ENCODE assay signal across 9 mouse cellular contexts in the genomic region with DNA sequence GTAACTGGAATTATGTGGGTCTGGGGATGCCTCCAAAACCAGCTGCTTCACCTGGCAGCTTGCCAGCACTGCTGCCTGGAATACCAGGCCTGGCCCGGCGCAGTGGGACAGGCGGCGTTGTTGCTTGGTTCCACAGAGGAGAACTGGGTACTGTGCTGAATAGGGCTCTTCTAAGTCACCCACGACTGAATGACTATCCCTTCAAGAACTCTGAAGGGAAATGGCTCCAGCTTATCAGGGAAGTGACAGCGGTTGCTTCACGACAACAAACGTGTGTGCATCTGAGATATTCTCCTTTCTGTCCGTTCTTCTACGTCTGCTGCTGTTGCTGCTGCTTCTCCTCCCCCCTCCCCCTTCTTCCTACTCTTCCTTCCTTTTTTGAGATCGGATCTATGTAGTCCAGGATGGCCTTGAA. TPM values are rescaled to one million over a fixed set of nuclear protein-coding genes. Genes with fewer than 3 reads are reported as not detected.
A peak's percentile ranks its signal among the peaks of the same experiment; 100 is the strongest.
DNase-seq lines count a peak whose midpoint lies in the region; ATAC-seq lines count a peak whose summit lies in the region.
"Had no signal": no experiment of that assay in that cellular context is flagged by ENCODE, and none has a peak within 500 bp of the region (broad histone marks: within the 10 kb centered on the region; RNA-seq: fewer than 3 reads in every experiment).

No protein-coding gene starts in this region.

- no peaks in the 10 kb centered on the region for H3K27me3 ChIP-seq in heart, embryonic 10.5 days (ENCODE audit: insufficient read depth, poor library complexity, severe bottlenecking)
- H3K27me3 ChIP-seq in forebrain, embryonic 12.5 days: no peaks in the 10 kb centered on the region
- no peaks in the 10 kb centered on the region for H3K27me3 ChIP-seq in liver, embryonic 16.5 days (ENCODE audit: control insufficient read depth, insufficient read depth, low read depth, low read length)
- H3K27me3 ChIP-seq: limb, embryonic 13.5 days had no signal

- no peak overlapping the region for H3K4me2 ChIP-seq in forebrain, embryonic 12.5 days
- H3K4me2 ChIP-seq in liver, embryonic 16.5 days (ENCODE audit: low read depth, low read length): peak overlapping the region; percentile 28
- H3K4me2 ChIP-seq: limb, embryonic 13.5 days had no signal

- H3K9ac ChIP-seq in forebrain, embryonic 12.5 days: no peak overlapping the region
- peak overlapping the region; percentile 50 for H3K9ac ChIP-seq in liver, embryonic 16.5 days (ENCODE audit: low read depth, low read length)
- H3K9ac ChIP-seq: limb, embryonic 13.5 days had no signal

- peak; percentile 81 for DNase-seq in heart, embryonic 10.5 days (ENCODE audit: low spot score)
- DNase-seq in heart, postnatal 25 days (ENCODE audit: low spot score): no peak
- peak; percentile 79 to 80 for DNase-seq in right cerebral cortex, postnatal 10 days (ENCODE audit: low spot score in 2 of 2)
- DNase-seq in right cerebral cortex, postnatal 25 days: no peak
- no peak for DNase-seq in thymus, postnatal 14 days
- no peak for DNase-seq in natural killer cell, adult 2 months (ENCODE audit: low spot score in 2 of 2)

- intact Hi-C loops in heart, postnatal 25 days (cut with DNase I): no loop called here

- peaks cover 11% of the 10 kb centered on the region for H3K4me1 ChIP-seq in heart, embryonic 10.5 days
- H3K4me1 ChIP-seq in forebrain, embryonic 12.5 days: peaks cover 7% of the 10 kb centered on the region; the same call in 1 of the 2 replicates
- H3K4me1 ChIP-seq in liver, embryonic 16.5 days (ENCODE audit: control insufficient read depth, low read depth, low read length): peaks cover 15% of the 10 kb centered on the region

- no peaks in the 10 kb centered on the region for H3K9me3 ChIP-seq in heart, embryonic 10.5 days
- H3K9me3 ChIP-seq in forebrain, embryonic 12.5 days: no peaks in the 10 kb centered on the region
- H3K9me3 ChIP-seq in liver, embryonic 16.5 days (replicated peaks; ENCODE audit: control insufficient read depth, low read length): no peaks in the 10 kb centered on the region
- H3K9me3 ChIP-seq: limb, embryonic 13.5 days had no signal

- H3K36me3 ChIP-seq in heart, embryonic 10.5 days: peaks cover 52% of the 10 kb centered on the region
- peaks cover 69% of the 10 kb centered on the region for H3K36me3 ChIP-seq in forebrain, embryonic 12.5 days (replicated peaks)
- H3K36me3 ChIP-seq in liver, embryonic 16.5 days (ENCODE audit: control insufficient read depth, insufficient read depth): no peaks in the 10 kb centered on the region

- no peak for ATAC-seq in forebrain, embryonic 12.5 days (ENCODE audit: low FRiP score)
- ATAC-seq in liver, embryonic 16.5 days (ENCODE audit: low read depth): peak; percentile 88

- WGBS in heart, embryonic 10.5 days: 51% methylated on average over 11 of the region's 11 CpGs
- 77% methylated on average over 11 of the region's 11 CpGs for WGBS in forebrain, embryonic 12.5 days
- 25% methylated on average over 11 of the region's 11 CpGs for WGBS in liver, embryonic 16.5 days (ENCODE audit: insufficient replicate concordance)

- H3K27ac ChIP-seq in heart, embryonic 10.5 days: no peak overlapping the region
- peak overlapping the region; percentile 25; the same call in 1 of the 2 replicates for H3K27ac ChIP-seq in forebrain, embryonic 12.5 days
- peak overlapping the region; percentile 85 for H3K27ac ChIP-seq in liver, embryonic 16.5 days (ENCODE audit: low read length)
- H3K27ac ChIP-seq: limb, embryonic 13.5 days had no signal

- H3K4me3 ChIP-seq in heart, embryonic 10.5 days: no peak overlapping the region
- H3K4me3 ChIP-seq in forebrain, embryonic 12.5 days (replicated peaks): no peak overlapping the region
- peak overlapping the region; percentile 2; the same call in 1 of the 2 replicates for H3K4me3 ChIP-seq in liver, embryonic 16.5 days (ENCODE audit: low read depth, low read length)
- H3K4me3 ChIP-seq: limb, embryonic 13.5 days had no signal

RNA-seq across cellular contexts. Expression of gene Arl3, which starts 19.4 kb away (rescaled TPM):
- 112 and 134 TPM in 2 replicates for polyA plus RNA-seq in heart, embryonic 10.5 days (2016; fragmentation: Nextera tagmentation; extraction: Ambion mirVana)
- total RNA-seq in heart, postnatal 25 days (2021): 10 to 100 TPM; 33.2 to 37.0 TPM
- polyA plus RNA-seq in forebrain, embryonic 12.5 days (2016; fragmentation: Nextera tagmentation; extraction: Ambion mirVana): 216 and 224 TPM in 2 replicates
- polyA plus RNA-seq in liver, embryonic 16.5 days (2015; fragmentation: Nextera tagmentation; extraction: Ambion mirVana): 23.6 and 27.1 TPM in 2 replicates

RNA-seq across cellular contexts. Expression of gene Sfxn2, which starts 19.6 kb away (rescaled TPM):
- 14.2 and 14.5 TPM in 2 replicates for polyA plus RNA-seq in heart, embryonic 10.5 days (2016; fragmentation: Nextera tagmentation; extraction: Ambion mirVana)
- total RNA-seq in heart, postnatal 25 days (2021): 1 to 10 TPM; 3.1 to 4.2 TPM
- 12.2 and 14.6 TPM in 2 replicates for polyA plus RNA-seq in forebrain, embryonic 12.5 days (2016; fragmentation: Nextera tagmentation; extraction: Ambion mirVana)
- 33.4 and 37.6 TPM in 2 replicates for polyA plus RNA-seq in liver, embryonic 16.5 days (2015; fragmentation: Nextera tagmentation; extraction: Ambion mirVana)

RNA-seq across cellular contexts. Expression of gene Wbp1l, which starts 45.3 kb away (rescaled TPM):
- polyA plus RNA-seq in heart, embryonic 10.5 days (2016; fragmentation: Nextera tagmentation; extraction: Ambion mirVana): 53.9 and 61.8 TPM in 2 replicates
- 10 to 100 TPM; 48.5 to 54.4 TPM for total RNA-seq in heart, postnatal 25 days (2021)
- polyA plus RNA-seq in forebrain, embryonic 12.5 days (2016; fragmentation: Nextera tagmentation; extraction: Ambion mirVana): 43.2 and 44.5 TPM in 2 replicates
- 24.8 and 31.5 TPM in 2 replicates for polyA plus RNA-seq in liver, embryonic 16.5 days (2015; fragmentation: Nextera tagmentation; extraction: Ambion mirVana)

RNA-seq across cellular contexts. Expression of gene Trim8, which starts 52.0 kb away (rescaled TPM):
- polyA plus RNA-seq in heart, embryonic 10.5 days (2016; fragmentation: Nextera tagmentation; extraction: Ambion mirVana): 17.6 and 22.0 TPM in 2 replicates
- total RNA-seq in heart, postnatal 25 days (2021): 10 to 100 TPM; 37.3 to 40.6 TPM
- 33.9 and 35.1 TPM in 2 replicates for polyA plus RNA-seq in forebrain, embryonic 12.5 days (2016; fragmentation: Nextera tagmentation; extraction: Ambion mirVana)
- 7.7 and 10.5 TPM in 2 replicates for polyA plus RNA-seq in liver, embryonic 16.5 days (2015; fragmentation: Nextera tagmentation; extraction: Ambion mirVana)

Comparison
In these comparisons a context has a peak if more than half of its experiments do, and no peak if none do; other contexts are left out.
1. DNase-seq: peak in heart, embryonic 10.5 days (single experiment) and right cerebral cortex, postnatal 10 days (2 of 2); none in heart, postnatal 25 days (single experiment), right cerebral cortex, postnatal 25 days (single experiment), thymus, postnatal 14 days (single experiment) and natural killer cell, adult 2 months (0 of 2).